Mouse (Mus musculus) embryonic facial prominence, embryonic 15.5 days (tissue): ENCODE measurements around the gene Tssk6. TPM values are rescaled to one million over a fixed set of nuclear protein-coding genes. Genes with fewer than 3 reads are reported as not detected.
A peak's percentile ranks its signal among the peaks of the same experiment; 100 is the strongest.

ENCODE experiments used
- ATAC-seq: fragments of 200-750 bp; cut with Nextera tagmentation; 2 replicates; pipeline ENCODE4 v1.8.0; 2017; ENCODE audit warnings: low read depth, moderate TSS enrichment; ENCODE audit not compliant: insufficient number of reproducible peaks, low FRiP score, low TSS enrichment
- H3K27ac ChIP-seq: fragments of 300-500 bp; sonication (generic); replicated peaks from 2 replicates; pipeline ENCODE4 v1.5.1; 2015; ENCODE audit warnings: mild to moderate bottlenecking, inconsistent platforms
- H3K27me3 ChIP-seq: fragments of 300-500 bp; sonication (generic); 2 replicates; pipeline ENCODE4 v1.6.1; 2015; ENCODE audit warnings: inconsistent platforms
- H3K36me3 ChIP-seq: fragments of 300-500 bp; sonication (generic); 2 replicates; pipeline ENCODE4 v1.6.1; 2015; ENCODE audit warnings: mild to moderate bottlenecking, inconsistent platforms
- H3K4me1 ChIP-seq: fragments of 300-500 bp; sonication (generic); 2 replicates; pipeline ENCODE4 v1.6.1; 2015; ENCODE audit warnings: inconsistent platforms
- H3K4me2 ChIP-seq: fragments of 300-500 bp; sonication (generic); replicated peaks from 2 replicates; pipeline ENCODE4 v1.6.1; 2015; ENCODE audit warnings: mild to moderate bottlenecking, inconsistent platforms
- H3K4me3 ChIP-seq: fragments of 300-500 bp; sonication (generic); replicated peaks from 2 replicates; pipeline ENCODE4 v1.5.1; 2015; ENCODE audit warnings: mild to moderate bottlenecking, inconsistent platforms
- H3K9ac ChIP-seq: fragments of 300-500 bp; sonication (generic); 2 replicates; pipeline ENCODE4 v1.6.1; 2015; ENCODE audit warnings: inconsistent platforms
- H3K9me3 ChIP-seq: fragments of 300-500 bp; sonication (generic); replicated peaks from 2 replicates; pipeline ENCODE4 v1.6.1; 2016; ENCODE audit warnings: inconsistent platforms
- WGBS: fragments of 180-500 bp; shearing (Covaris S2); methylation state at CpG from one replicate; pipeline ENCODE4 v1.1.7; 2015; 5-methylcytosine and 5-hydroxymethylcytosine counted together
- polyA plus RNA-seq: library from polyadenylated mRNA; unstranded; fragments of >200 nt; fragmentation: Nextera tagmentation; extraction: Ambion mirVana; gene quantifications from 2 replicates; pipeline ENCODE4 v1.2.1, GENCODE M21; 2015

Tssk6 gene
- polyA plus RNA-seq, 1 experiment from 2014 or later: 4.0 TPM

GRCm38 (mm10) chr8:69876097-69876496, 25.9 kb upstream of the Tssk6 start:
- 24% methylated on average over 10 of the region's 10 CpGs for WGBS

DNA sequence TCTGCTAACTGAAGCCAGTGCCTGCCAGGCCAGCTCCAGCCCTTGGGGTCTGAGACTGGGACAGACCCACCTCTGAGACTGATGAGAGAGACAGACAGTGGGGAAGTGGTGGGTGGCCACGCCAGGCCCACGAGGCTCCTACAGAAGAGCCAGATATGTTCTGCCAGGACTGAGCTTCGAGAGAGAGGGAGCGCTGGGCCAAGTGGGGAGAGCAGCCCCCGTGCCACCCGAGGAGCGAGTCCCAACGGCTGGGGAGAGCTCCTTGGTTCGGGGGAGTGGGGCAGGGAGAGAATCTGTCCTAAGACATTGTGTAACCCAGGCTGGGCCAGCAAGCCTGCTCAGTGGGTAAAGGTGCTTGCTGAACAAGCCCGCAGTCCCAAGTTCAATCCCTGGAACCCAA, 25.0 kb upstream of the Tssk6 start:
- Histone ChIP-seq H3K27ac (no peak overlapping the region), H3K4me2 (no peak overlapping the region), H3K9ac (no peak overlapping the region), H3K27me3 (peaks cover 46% of the 10 kb centered on the region), H3K9me3 (no peaks in the 10 kb centered on the region), H3K4me1 (peaks cover 13% of the 10 kb centered on the region), H3K36me3 (no peaks in the 10 kb centered on the region), H3K4me3 (no peak overlapping the region)
- 70% methylated on average over 10 of the region's 10 CpGs for WGBS
- ATAC-seq: no peak

More at GRCm38 (mm10) chr8:69876097-69876496, 25.9 kb upstream of the Tssk6 start:
- Histone ChIP-seq H3K4me2 (no peak overlapping the region), H3K9me3 (no peaks in the 10 kb centered on the region), H3K9ac (no peak overlapping the region), H3K27ac (no peak overlapping the region), H3K36me3 (no peaks in the 10 kb centered on the region), H3K27me3 (peaks cover 37% of the 10 kb centered on the region), H3K4me3 (no peak overlapping the region), H3K4me1 (peaks cover 5% of the 10 kb centered on the region)
- ATAC-seq: no peak

- no peak for ATAC-seq
- H3K4me2 ChIP-seq: no peak overlapping the region
- H3K36me3 ChIP-seq: no peaks in the 10 kb centered on the region
- H3K27me3 ChIP-seq: peaks cover 50% of the 10 kb centered on the region
- H3K4me1 ChIP-seq: peaks cover 18% of the 10 kb centered on the region
- no peak overlapping the region for H3K27ac ChIP-seq
- H3K4me3 ChIP-seq: no peak overlapping the region
- no peaks in the 10 kb centered on the region for H3K9me3 ChIP-seq
- H3K9ac ChIP-seq: no peak overlapping the region
- 90% methylated on average over 4 of the region's 4 CpGs for WGBS
Observed at GRCm38 (mm10) chr8:69877396-69877795, 24.6 kb upstream of the Tssk6 start.

DNA sequence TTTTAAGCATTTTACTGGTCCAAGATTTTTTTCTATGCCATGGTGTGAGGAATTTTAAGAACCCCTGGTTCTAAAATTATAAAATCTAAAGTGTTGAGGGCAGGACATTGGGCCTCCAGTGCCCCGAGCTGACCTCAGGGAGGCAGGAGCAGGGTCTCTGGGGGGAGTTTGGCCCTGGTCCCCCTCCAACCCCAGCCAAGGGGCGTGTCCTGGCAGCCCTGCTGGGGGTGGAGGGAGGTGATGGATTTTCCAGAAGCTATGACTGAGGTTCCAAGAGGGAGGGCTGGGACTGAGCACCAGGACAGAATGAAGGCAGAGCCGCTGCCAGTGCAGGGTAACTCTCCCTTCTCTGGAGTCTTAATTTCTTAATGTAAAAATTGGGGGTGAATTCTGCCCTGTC, 24.0 kb upstream of the Tssk6 start:
- Histone ChIP-seq H3K36me3 (no peaks in the 10 kb centered on the region), H3K4me3 (no peak overlapping the region), H3K4me1 (peaks cover 24% of the 10 kb centered on the region), H3K4me2 (no peak overlapping the region), H3K27me3 (peaks cover 56% of the 10 kb centered on the region), H3K9ac (no peak overlapping the region), H3K27ac (no peak overlapping the region), H3K9me3 (no peaks in the 10 kb centered on the region)
- WGBS: 58% methylated on average over 3 of the region's 3 CpGs
- ATAC-seq: no peak

- ATAC-seq: no peak
- H3K4me3 ChIP-seq: no peak overlapping the region
- H3K9ac ChIP-seq: no peak overlapping the region
- H3K4me1 ChIP-seq: peaks cover 24% of the 10 kb centered on the region
- no peak overlapping the region for H3K4me2 ChIP-seq
- no peak overlapping the region for H3K27ac ChIP-seq
- no peaks in the 10 kb centered on the region for H3K9me3 ChIP-seq
- 56% methylated on average over 8 of the region's 8 CpGs for WGBS
- H3K36me3 ChIP-seq: no peaks in the 10 kb centered on the region
- H3K27me3 ChIP-seq: peaks cover 73% of the 10 kb centered on the region
Observed at GRCm38 (mm10) chr8:69879678-69880077, 22.3 kb upstream of the Tssk6 start.

DNA sequence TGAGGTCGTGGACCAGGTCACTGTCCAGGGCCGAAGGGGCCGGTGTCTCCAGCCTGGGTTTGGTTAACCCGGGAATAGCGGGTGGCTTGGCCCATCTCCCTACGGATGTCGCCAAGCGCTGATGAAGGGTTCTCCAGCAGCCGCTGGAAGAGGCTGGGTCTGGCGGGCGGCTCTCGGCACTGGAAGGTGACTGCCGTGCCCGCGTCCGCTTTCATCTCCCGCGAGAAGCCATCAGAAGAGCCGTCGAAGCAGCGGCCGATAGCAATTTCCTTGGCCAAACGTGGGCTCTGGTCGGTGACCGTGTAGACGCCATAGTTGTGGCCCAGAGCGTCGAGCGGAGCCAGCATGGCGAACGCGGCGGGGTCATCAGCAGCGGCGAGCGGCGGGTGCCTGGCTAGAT, 21.1 kb upstream of the Tssk6 start:
- 9% methylated on average over 37 of the region's 37 CpGs for WGBS
- Histone ChIP-seq H3K36me3 (no peaks in the 10 kb centered on the region), H3K9me3 (no peaks in the 10 kb centered on the region), H3K9ac (no peak overlapping the region), H3K27me3 (peaks cover 84% of the 10 kb centered on the region), H3K4me2 (peak overlapping the region; percentile 65), H3K4me3 (peak overlapping the region; percentile 44), H3K4me1 (peaks cover 24% of the 10 kb centered on the region), H3K27ac (no peak overlapping the region)
- ATAC-seq: no peak

DNA sequence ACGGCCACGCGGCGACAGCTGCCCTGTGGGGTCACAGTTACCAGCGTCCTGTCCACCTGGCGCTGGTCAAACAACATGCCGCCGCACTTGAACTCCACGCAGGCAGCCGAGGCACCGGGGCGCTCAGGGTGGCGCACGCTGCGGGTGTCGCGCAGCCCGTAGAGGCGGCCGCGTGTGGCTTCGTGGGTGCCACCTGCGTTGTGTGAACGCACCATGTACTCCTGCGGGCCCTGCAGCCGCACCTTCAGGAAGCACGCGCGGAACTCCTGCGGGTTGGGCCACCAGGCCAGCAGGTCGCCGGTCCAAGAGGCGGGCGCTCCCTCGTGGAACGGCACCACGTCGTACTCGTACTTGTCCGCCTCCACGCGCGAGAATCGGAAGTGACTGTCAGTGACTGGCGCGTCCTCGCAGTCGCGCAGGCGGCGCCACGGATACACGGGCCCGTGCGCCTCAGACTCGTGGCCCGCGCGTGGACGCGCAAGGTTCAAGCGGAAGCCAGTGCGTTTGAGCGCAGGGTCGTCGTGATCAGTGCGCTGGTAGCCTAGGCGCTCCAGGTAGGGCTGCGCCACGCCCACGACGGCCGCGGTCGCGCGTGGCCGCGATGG, 20.6 kb upstream of the Tssk6 start:
- H3K27ac ChIP-seq: no peak overlapping the region
- H3K9ac ChIP-seq: no peak overlapping the region
- no peak for ATAC-seq
- peak overlapping the region; percentile 65 for H3K4me2 ChIP-seq
- WGBS: 20% methylated on average over 79 of the region's 79 CpGs
- H3K27me3 ChIP-seq: peaks cover 90% of the 10 kb centered on the region
- peak overlapping the region; percentile 44 for H3K4me3 ChIP-seq
- no peaks in the 10 kb centered on the region for H3K9me3 ChIP-seq
- no peaks in the 10 kb centered on the region for H3K36me3 ChIP-seq
- peaks cover 24% of the 10 kb centered on the region for H3K4me1 ChIP-seq

GRCm38 (mm10) chr8:69882021-69882756, 19.8 kb upstream of the Tssk6 start:
- Histone ChIP-seq H3K4me2 (peak overlapping the region; percentile 65), H3K4me1 (peaks cover 30% of the 10 kb centered on the region), H3K27me3 (peaks cover 94% of the 10 kb centered on the region), H3K36me3 (no peaks in the 10 kb centered on the region), H3K27ac (no peak overlapping the region), H3K4me3 (peak overlapping the region; percentile 44), H3K9ac (0 out of 2 replicates have a peak overlapping the region, but pooled peaks have one; percentile 6), H3K9me3 (no peaks in the 10 kb centered on the region)
- 3% methylated on average over 102 of the region's 103 CpGs for WGBS
- peak; percentile 26; the same call in 1 of the 2 replicates for ATAC-seq

DNA sequence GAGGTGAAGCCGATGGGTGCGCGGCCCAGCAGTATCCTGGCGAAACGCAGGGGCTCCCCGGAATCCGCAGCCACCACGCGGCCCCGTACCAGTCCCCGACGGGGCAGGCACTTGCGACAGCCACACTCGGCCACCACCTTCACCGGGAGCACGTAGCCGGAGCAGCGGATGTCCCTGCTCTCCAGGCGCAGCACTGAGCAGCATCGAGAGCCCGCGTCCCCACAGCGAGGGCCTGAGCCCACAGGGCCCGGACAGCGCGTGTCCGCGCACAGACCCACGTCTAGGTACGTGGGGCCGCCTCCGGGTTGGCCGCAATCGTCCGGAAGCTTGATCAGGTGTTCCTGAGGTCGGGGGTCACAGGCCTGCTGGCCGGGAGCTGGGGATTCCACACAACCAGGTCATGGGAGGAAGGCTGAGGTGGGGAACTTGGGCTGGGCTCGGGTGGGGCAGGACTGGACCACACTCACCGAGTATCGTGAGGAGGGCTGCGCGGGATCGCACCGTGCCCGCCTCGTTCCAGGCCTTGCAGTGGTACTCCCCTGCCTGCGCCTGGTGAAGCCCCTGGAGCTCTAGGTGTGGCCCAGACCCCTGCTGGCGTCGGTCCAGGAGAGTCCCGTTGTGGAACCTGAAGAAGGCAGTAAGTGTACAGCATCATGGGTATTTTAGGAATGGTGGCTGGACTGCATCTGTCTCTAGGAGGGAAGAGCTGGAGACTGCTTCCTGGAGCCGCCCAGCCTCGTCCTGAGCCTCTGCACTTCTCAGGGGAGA, 19.0 kb upstream of the Tssk6 start:
- Histone ChIP-seq H3K27me3 (peaks cover 98% of the 10 kb centered on the region), H3K36me3 (no peaks in the 10 kb centered on the region), H3K4me2 (peak overlapping the region; percentile 65), H3K9ac (no peak overlapping the region), H3K4me3 (peak overlapping the region; percentile 44), H3K27ac (no peak overlapping the region), H3K9me3 (no peaks in the 10 kb centered on the region), H3K4me1 (peaks cover 38% of the 10 kb centered on the region)
- WGBS: 14% methylated on average over 52 of the region's 52 CpGs
- ATAC-seq: no peak

- peaks cover 100% of the 10 kb centered on the region for H3K27me3 ChIP-seq
- H3K4me3 ChIP-seq: no peak overlapping the region
- H3K9ac ChIP-seq: no peak overlapping the region
- no peaks in the 10 kb centered on the region for H3K36me3 ChIP-seq
- H3K4me1 ChIP-seq: peaks cover 50% of the 10 kb centered on the region
- H3K9me3 ChIP-seq: no peaks in the 10 kb centered on the region
- no peak overlapping the region for H3K27ac ChIP-seq
- no peak overlapping the region for H3K4me2 ChIP-seq
- WGBS: 52% methylated on average over 13 of the region's 13 CpGs
- ATAC-seq: no peak
Observed at GRCm38 (mm10) chr8:69884141-69884540, 17.8 kb upstream of the Tssk6 start.
